Mouse (Mus musculus) lung, adult 2 months (tissue): Measurements from ENCODE around the gene Wdr66.

Experiments
- CTCF ChIP-seq: fragments of 200-500 bp; IDR thresholded peaks from 2 replicates; pipeline ENCODE4 v1.5.1; 2011; ENCODE audit warnings: mild to moderate bottlenecking, low read length, control low read depth; ENCODE audit not compliant: insufficient read depth
- POLR2A ChIP-seq: fragments of 200-500 bp; IDR thresholded peaks from 2 replicates; pipeline ENCODE4 v1.6.1; 2011; ENCODE audit warnings: low read depth, mild to moderate bottlenecking, control low read depth, low read length, borderline replicate concordance; ENCODE audit errors: extremely low read depth

- TF ChIP-seq CTCF: no peak
- TF ChIP-seq POLR2A: no peak
These were observed 84.5 kb downstream of the Wdr66 start for GRCm38 (mm10) chr5:123336205-123336961.
